Mouse (Mus musculus): ENCODE measurements around the gene Cxcl5. TPM values are rescaled to one million over a fixed set of nuclear protein-coding genes. Genes with fewer than 3 reads are reported as not detected.

Gene Cxcl5
- polyA plus RNA-seq, 1 experiment from 2014 or later, result 0.53 TPM

- Histone ChIP-seq H3K4me1 (ENCODE audit: control insufficient read depth, insufficient read depth, low read length) (peaks cover 2% of the 10 kb centered on the region; the same call in 1 of the 2 replicates), H3K4me2 (peak within 1 kb of the TSS; percentile 29), H3K9me3 (replicated peaks; ENCODE audit: control insufficient read depth, low read length) (no peaks in the 10 kb centered on the region), H3K27ac (ENCODE audit: low read depth, low read length) (no peak within 1 kb of the TSS), H3K9ac (ENCODE audit: low read depth, low read length) (no peak within 1 kb of the TSS), H3K4me3 (ENCODE audit: low read depth, low read length) (no peak within 1 kb of the TSS), H3K27me3 (ENCODE audit: control insufficient read depth, insufficient read depth, low read length) (no peaks in the 10 kb centered on the region), H3K36me3 (ENCODE audit: control insufficient read depth, insufficient read depth, low read length) (no peaks in the 10 kb centered on the region)
- 63% methylated on average over 16 of the region's 16 CpGs for WGBS (ENCODE audit: insufficient replicate concordance)
- no peak for ATAC-seq (replicated peaks; ENCODE audit: insufficient number of reproducible peaks, low FRiP score, low TSS enrichment)
These were observed 12.9 kb downstream of the Cxcl5 start, which contains the start of gene Pf4 for GRCm38 (mm10) chr5:90771880-90772653. Pf4 (plus strand) TSS chr5:90772435.

DNA sequence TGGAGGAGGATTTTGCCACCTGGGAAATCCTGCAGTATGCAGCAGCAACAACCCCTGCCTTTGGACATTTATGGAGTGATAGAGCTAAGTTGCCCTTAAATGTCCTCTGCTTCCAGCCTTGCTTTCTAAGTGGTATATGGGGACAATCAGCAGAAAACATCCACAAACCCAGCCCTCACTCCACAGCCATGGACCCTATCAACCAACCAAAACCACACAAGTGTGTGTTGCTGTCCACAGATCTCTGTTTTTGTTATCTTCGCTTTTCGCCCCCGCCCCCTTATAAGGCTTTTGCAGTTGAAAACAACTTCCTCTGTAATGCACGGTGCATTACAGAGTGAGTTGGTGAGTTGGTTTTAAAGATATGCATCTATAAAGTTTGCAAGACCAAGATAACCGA, 16.4 kb downstream of the Cxcl5 start:
- H3K27me3 ChIP-seq (ENCODE audit: control insufficient read depth, insufficient read depth, low read length), result no peaks in the 10 kb centered on the region
- H3K9ac ChIP-seq (ENCODE audit: low read depth, low read length), result no peak overlapping the region
- H3K4me2 ChIP-seq, result no peak overlapping the region
- 62% methylated on average over 5 of the region's 5 CpGs for WGBS (ENCODE audit: insufficient replicate concordance)
- H3K9me3 ChIP-seq (replicated peaks; ENCODE audit: control insufficient read depth, low read length), result no peaks in the 10 kb centered on the region
- no peak for ATAC-seq (replicated peaks; ENCODE audit: insufficient number of reproducible peaks, low FRiP score, low TSS enrichment)
- H3K4me1 ChIP-seq (ENCODE audit: control insufficient read depth, insufficient read depth, low read length), result peaks cover 2% of the 10 kb centered on the region; the same call in 1 of the 2 replicates
- H3K36me3 ChIP-seq (ENCODE audit: control insufficient read depth, insufficient read depth, low read length), result no peaks in the 10 kb centered on the region
- H3K4me3 ChIP-seq (ENCODE audit: low read depth, low read length), result no peak overlapping the region
- no peak overlapping the region for H3K27ac ChIP-seq (ENCODE audit: low read depth, low read length)

GRCm38 (mm10) chr5:90777621-90778020, 18.5 kb downstream of the Cxcl5 start:
- Histone ChIP-seq H3K27me3 (ENCODE audit: control insufficient read depth, insufficient read depth, low read length) (no peaks in the 10 kb centered on the region), H3K36me3 (ENCODE audit: control insufficient read depth, insufficient read depth, low read length) (no peaks in the 10 kb centered on the region), H3K9me3 (replicated peaks; ENCODE audit: control insufficient read depth, low read length) (no peaks in the 10 kb centered on the region), H3K4me3 (ENCODE audit: low read depth, low read length) (no peak overlapping the region), H3K9ac (ENCODE audit: low read depth, low read length) (no peak overlapping the region), H3K27ac (ENCODE audit: low read depth, low read length) (no peak overlapping the region), H3K4me2 (no peak overlapping the region), H3K4me1 (ENCODE audit: control insufficient read depth, insufficient read depth, low read length) (peaks cover 2% of the 10 kb centered on the region; the same call in 1 of the 2 replicates)
- WGBS (ENCODE audit: insufficient replicate concordance), result 79% methylated on average over 10 of the region's 10 CpGs
- no peak for ATAC-seq (replicated peaks; ENCODE audit: insufficient number of reproducible peaks, low FRiP score, low TSS enrichment)

- no peaks in the 10 kb centered on the region for H3K4me1 ChIP-seq (ENCODE audit: control insufficient read depth, insufficient read depth, low read length)
- no peaks in the 10 kb centered on the region for H3K27me3 ChIP-seq (ENCODE audit: control insufficient read depth, insufficient read depth, low read length)
- H3K36me3 ChIP-seq (ENCODE audit: control insufficient read depth, insufficient read depth, low read length), result no peaks in the 10 kb centered on the region
- no peak overlapping the region for H3K27ac ChIP-seq (ENCODE audit: low read depth, low read length)
- no peak overlapping the region for H3K4me3 ChIP-seq (ENCODE audit: low read depth, low read length)
- no peak overlapping the region for H3K9ac ChIP-seq (ENCODE audit: low read depth, low read length)
- H3K4me2 ChIP-seq, result no peak overlapping the region
- ATAC-seq (replicated peaks; ENCODE audit: insufficient number of reproducible peaks, low FRiP score, low TSS enrichment), result no peak
- no peaks in the 10 kb centered on the region for H3K9me3 ChIP-seq (replicated peaks; ENCODE audit: control insufficient read depth, low read length)
- WGBS (ENCODE audit: insufficient replicate concordance), result 69% methylated on average over 6 of the region's 6 CpGs
These were observed 19.7 kb downstream of the Cxcl5 start for GRCm38 (mm10) chr5:90778856-90779255.

GRCm38 (mm10) chr5:90783697-90784096, 24.5 kb downstream of the Cxcl5 start:
- WGBS (ENCODE audit: insufficient replicate concordance), result 82% methylated on average over 3 of the region's 3 CpGs
- H3K27ac ChIP-seq (ENCODE audit: low read depth, low read length), result no peak overlapping the region
- no peak for ATAC-seq (replicated peaks; ENCODE audit: insufficient number of reproducible peaks, low FRiP score, low TSS enrichment)

DNA sequence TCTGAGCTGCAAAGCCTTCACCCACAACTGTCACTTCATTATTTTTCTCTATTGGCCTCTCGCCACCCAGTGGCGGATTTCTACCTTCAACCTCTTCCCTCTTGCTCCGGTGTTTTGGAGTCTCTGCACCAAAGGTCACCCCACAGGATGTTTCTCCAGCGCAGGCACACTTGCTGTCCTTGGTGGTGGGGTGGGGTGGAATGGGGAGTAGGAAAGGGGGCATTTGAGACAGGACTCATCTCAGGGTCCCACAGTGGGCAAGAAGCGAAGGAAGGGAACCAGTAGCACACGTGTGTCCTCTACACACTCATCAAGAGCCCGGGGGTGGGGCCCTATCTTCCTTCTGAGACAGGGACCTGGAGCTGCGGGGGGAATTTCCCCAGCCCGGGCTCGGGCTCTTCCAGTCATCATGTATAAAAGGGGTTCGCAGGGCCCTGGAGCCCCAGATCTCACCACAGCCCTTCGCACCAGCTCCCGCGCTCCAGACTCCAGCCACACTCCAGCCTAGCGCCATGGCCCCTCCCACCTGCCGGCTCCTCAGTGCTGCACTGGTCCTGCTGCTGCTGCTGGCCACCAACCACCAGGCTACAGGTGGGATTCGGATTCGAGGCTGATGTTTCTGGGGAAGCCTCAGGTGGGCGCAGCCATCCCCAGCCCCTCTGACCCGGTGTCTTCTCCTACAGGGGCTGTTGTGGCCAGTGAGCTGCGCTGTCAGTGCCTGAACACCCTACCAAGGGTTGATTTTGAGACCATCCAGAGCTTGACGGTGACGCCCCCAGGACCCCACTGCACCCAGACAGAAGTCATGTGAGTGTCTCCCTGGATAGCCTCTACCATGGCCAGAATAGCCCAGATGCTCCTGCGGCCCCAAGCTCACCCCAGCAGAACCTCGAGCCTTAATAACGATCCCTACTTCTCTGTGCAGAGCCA, 26.8 kb downstream of the Cxcl5 start, which contains the start of gene Cxcl3:
TSS of gene Cxcl3 (plus strand) at position 445 of the 930 bp plus-strand sequence.
- Histone ChIP-seq H3K9me3 (replicated peaks; ENCODE audit: control insufficient read depth, low read length) (no peaks in the 10 kb centered on the region), H3K36me3 (ENCODE audit: control insufficient read depth, insufficient read depth, low read length) (no peaks in the 10 kb centered on the region), H3K4me2 (peak within 1 kb of the TSS; percentile 91), H3K27ac (ENCODE audit: low read depth, low read length) (no peak within 1 kb of the TSS), H3K4me1 (ENCODE audit: control insufficient read depth, insufficient read depth, low read length) (no peaks in the 10 kb centered on the region), H3K4me3 (ENCODE audit: low read depth, low read length) (peak within 1 kb of the TSS; percentile 43), H3K27me3 (ENCODE audit: control insufficient read depth, insufficient read depth, low read length) (0 out of 2 replicates have a peak, but pooled peaks cover 2% of the 10 kb centered on the region), H3K9ac (ENCODE audit: low read depth, low read length) (no peak within 1 kb of the TSS)
- no peak; the same call in 1 of the 2 replicates for ATAC-seq (replicated peaks; ENCODE audit: insufficient number of reproducible peaks, low FRiP score, low TSS enrichment)
- WGBS (ENCODE audit: insufficient replicate concordance), result 15% methylated on average over 24 of the region's 26 CpGs

More at GRCm38 (mm10) chr5:90783697-90784096, 24.5 kb downstream of the Cxcl5 start:
- Histone ChIP-seq H3K27me3 (ENCODE audit: control insufficient read depth, insufficient read depth, low read length) (0 out of 2 replicates have a peak, but pooled peaks cover 2% of the 10 kb centered on the region), H3K9ac (ENCODE audit: low read depth, low read length) (no peak overlapping the region), H3K9me3 (replicated peaks; ENCODE audit: control insufficient read depth, low read length) (no peaks in the 10 kb centered on the region), H3K4me3 (ENCODE audit: low read depth, low read length) (no peak overlapping the region), H3K4me2 (no peak overlapping the region), H3K4me1 (ENCODE audit: control insufficient read depth, insufficient read depth, low read length) (no peaks in the 10 kb centered on the region), H3K36me3 (ENCODE audit: control insufficient read depth, insufficient read depth, low read length) (no peaks in the 10 kb centered on the region)

DNA sequence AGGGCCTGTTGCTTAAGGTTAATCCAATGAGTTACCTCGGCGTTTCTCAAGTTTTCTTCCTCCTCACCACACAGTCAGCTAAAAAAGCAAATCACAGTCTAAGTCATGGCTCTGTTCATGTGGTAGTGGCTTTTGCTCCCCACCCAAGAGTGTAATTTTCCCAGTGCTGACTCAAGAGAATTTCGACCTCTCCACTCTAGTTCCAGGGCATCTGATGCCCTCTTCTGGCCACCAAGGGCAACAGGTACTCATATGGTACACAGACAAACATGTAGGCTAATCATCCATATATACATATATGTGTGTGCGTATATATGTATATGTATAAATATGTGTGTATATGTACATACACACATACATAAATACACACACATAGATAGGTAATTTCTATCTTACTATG, 29.0 kb downstream of the Cxcl5 start:
- no peaks in the 10 kb centered on the region for H3K36me3 ChIP-seq (ENCODE audit: control insufficient read depth, insufficient read depth, low read length)

GRCm38 (mm10) chr5:90789306-90790073, 30.3 kb downstream of the Cxcl5 start:
- Histone ChIP-seq H3K4me2 (no peak overlapping the region), H3K36me3 (ENCODE audit: control insufficient read depth, insufficient read depth, low read length) (no peaks in the 10 kb centered on the region), H3K4me1 (ENCODE audit: control insufficient read depth, insufficient read depth, low read length) (no peaks in the 10 kb centered on the region), H3K4me3 (ENCODE audit: low read depth, low read length) (no peak overlapping the region), H3K27me3 (ENCODE audit: control insufficient read depth, insufficient read depth, low read length) (0 out of 2 replicates have a peak, but pooled peaks cover 2% of the 10 kb centered on the region), H3K27ac (ENCODE audit: low read depth, low read length) (no peak overlapping the region), H3K9ac (ENCODE audit: low read depth, low read length) (no peak overlapping the region), H3K9me3 (replicated peaks; ENCODE audit: control insufficient read depth, low read length) (no peaks in the 10 kb centered on the region)
- 68% methylated on average over 11 of the region's 11 CpGs for WGBS (ENCODE audit: insufficient replicate concordance)
- ATAC-seq (replicated peaks; ENCODE audit: insufficient number of reproducible peaks, low FRiP score, low TSS enrichment), result no peak

More for the DNA sequence above, 29.0 kb downstream of the Cxcl5 start:
- no peaks in the 10 kb centered on the region for H3K9me3 ChIP-seq (replicated peaks; ENCODE audit: control insufficient read depth, low read length)
- no peak overlapping the region for H3K9ac ChIP-seq (ENCODE audit: low read depth, low read length)
- H3K27me3 ChIP-seq (ENCODE audit: control insufficient read depth, insufficient read depth, low read length), result 0 out of 2 replicates have a peak, but pooled peaks cover 2% of the 10 kb centered on the region
- no peaks in the 10 kb centered on the region for H3K4me1 ChIP-seq (ENCODE audit: control insufficient read depth, insufficient read depth, low read length)
- no peak overlapping the region for H3K4me3 ChIP-seq (ENCODE audit: low read depth, low read length)
- ATAC-seq (replicated peaks; ENCODE audit: insufficient number of reproducible peaks, low FRiP score, low TSS enrichment), result no peak
- WGBS (ENCODE audit: insufficient replicate concordance), result 72% methylated on average over 4 of the region's 4 CpGs
- no peak overlapping the region for H3K4me2 ChIP-seq
- H3K27ac ChIP-seq (ENCODE audit: low read depth, low read length), result no peak overlapping the region

Measured in heart, embryonic 11.5 days (tissue).